Mouse (Mus musculus): Measurements from ENCODE around the gene Iqschfp.

DNA sequence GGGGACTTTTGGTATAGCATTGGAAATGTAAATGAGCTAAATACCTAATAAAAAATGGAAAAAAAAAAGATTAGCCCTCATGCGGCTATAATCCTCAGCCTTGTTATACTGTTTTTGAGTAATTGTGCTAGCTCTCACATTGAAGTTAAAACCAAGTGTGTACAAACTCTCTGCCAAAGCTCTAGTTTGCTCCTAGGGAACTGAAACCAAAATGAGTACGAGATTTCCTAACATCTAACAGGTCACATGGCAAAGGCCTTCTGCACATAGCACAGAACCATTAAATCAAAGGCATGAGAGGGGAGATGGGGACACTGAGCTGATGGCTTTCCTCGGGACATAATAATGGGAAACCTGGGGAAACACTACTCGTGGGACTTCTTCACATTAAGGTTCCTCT, 10.5 kb downstream of the Iqschfp start:
- TF ChIP-seq CTCF (IDR thresholded peaks at IDR 0.05) (no peak), EP300 (IDR thresholded peaks at IDR 0.05) (no peak)

All from lung, postnatal 0 days (tissue).